Mouse (Mus musculus): ENCODE data around the gene Zfp691. TPM values are rescaled to one million over a fixed set of nuclear protein-coding genes. Genes with fewer than 3 reads are reported as not detected.

Gene Zfp691
- total and polyA plus RNA-seq, 3 experiments = 6.7 to 9.9 TPM; not detected in 1

GRCm38 (mm10) chr4:119165916-119166315 is 8.1 kb downstream of the Zfp691 start:
- Histone ChIP-seq H3K27ac (ENCODE audit: control insufficient read depth, low read depth, low read length) (peak overlapping the region; percentile 31), H3K9me3 (replicated peaks; ENCODE audit: insufficient read depth, low read length) (no peaks in the 10 kb centered on the region), H3K4me3 (ENCODE audit: control insufficient read depth in 1 of 2, insufficient read depth in 1 of 2, low read depth in 2 of 2, low read length in 2 of 2) (peak overlapping the region; percentile 13 to 41; a peak in 3 of 4 replicates), H3K36me3 (ENCODE audit: control insufficient read depth in 1 of 2, insufficient read depth in 2 of 2, low read length in 2 of 2) (peaks cover 0 to 15% of the 10 kb centered on the region in 2 experiments; a peak in 2 of 4 replicates), H3K27me3 (ENCODE audit: control insufficient read depth in 1 of 2, insufficient read depth in 2 of 2, low read length in 2 of 2) (no peaks in the 10 kb centered on the region), H3K4me1 (ENCODE audit: control insufficient read depth in 1 of 2, insufficient read depth in 2 of 2, low read length in 2 of 2) (peaks cover 3 to 13% of the 10 kb centered on the region in 2 experiments; a peak in 3 of 4 replicates), H3K9ac (ENCODE audit: control insufficient read depth, low read depth, low read length, poor library complexity, severe bottlenecking) (0 out of 2 replicates have a peak overlapping the region, but pooled peaks have one; percentile 16), H3K79me2 (ENCODE audit: control insufficient read depth, insufficient read depth, low read length, poor library complexity) (no peaks in the 10 kb centered on the region)
- TF ChIP-seq POLR2AphosphoS2 (IDR thresholded peaks at IDR 0.05; ENCODE audit: low read length) = no peak
- no peak for TF ChIP-seq ZKSCAN1 (IDR thresholded peaks at IDR 0.05; ENCODE audit: low read depth, low read length)
- peak; percentile 51 for TF ChIP-seq SIN3A (IDR thresholded peaks at IDR 0.05; ENCODE audit: low read length)
- no peak for TF ChIP-seq POLR2A (IDR thresholded peaks at IDR 0.05; ENCODE audit: control insufficient read depth in 1 of 2, insufficient read depth in 1 of 2, low read depth in 1 of 2, low read length in 2 of 2, poor library complexity in 1 of 2)
- TF ChIP-seq MXI1 (IDR thresholded peaks at IDR 0.05; ENCODE audit: low read depth, low read length) = no peak
- TF ChIP-seq MAFK (IDR thresholded peaks at IDR 0.05; ENCODE audit: borderline replicate concordance, low read depth, low read length) = no peak
- peak; percentile 66 for TF ChIP-seq GATA1 (IDR thresholded peaks at IDR 0.05; ENCODE audit: low read depth, low read length)
- TF ChIP-seq EP300 (IDR thresholded peaks at IDR 0.05; ENCODE audit: low read depth in 1 of 2, low read length in 2 of 2) = peak; percentile 53 to 67; a peak in 3 of 4 replicates
- 0 out of 2 replicates have a peak, but pooled peaks have one; percentile 23 for TF ChIP-seq ETS1 (IDR thresholded peaks at IDR 0.05; ENCODE audit: low read depth, low read length)
- no peak for TF ChIP-seq BHLHE40 (IDR thresholded peaks at IDR 0.05; ENCODE audit: borderline replicate concordance, low read depth, low read length)
- TF ChIP-seq MAX (IDR thresholded peaks at IDR 0.05; ENCODE audit: low read length) = no peak
- no peak for TF ChIP-seq CHD2 (IDR thresholded peaks at IDR 0.05; ENCODE audit: low read length)
- TF ChIP-seq TBP (IDR thresholded peaks at IDR 0.05; ENCODE audit: low read depth, low read length) = no peak
- no peak for TF ChIP-seq MYC (IDR thresholded peaks at IDR 0.05; ENCODE audit: low read depth, low read length)
- no peak for TF ChIP-seq MYB (IDR thresholded peaks at IDR 0.05; ENCODE audit: low read depth, low read length)
- no peak for TF ChIP-seq MEF2A (IDR thresholded peaks at IDR 0.05; ENCODE audit: extremely low read depth, insufficient replicate concordance, low read depth, low read length, poor library complexity, severe bottlenecking)
- TF ChIP-seq POLR2AphosphoS5 (IDR thresholded peaks at IDR 0.05; ENCODE audit: borderline replicate concordance, low read depth, low read length) = no peak
- peak; percentile 62 for TF ChIP-seq TCF12 (IDR thresholded peaks at IDR 0.05; ENCODE audit: low read depth, low read length)
- no peak for TF ChIP-seq ZC3H11A (IDR thresholded peaks at IDR 0.05; ENCODE audit: low read depth, low read length)
- no peak; the same call in 1 of the 2 replicates for TF ChIP-seq ELF1 (IDR thresholded peaks at IDR 0.05; ENCODE audit: low read depth, low read length)
- TF ChIP-seq UBTF (IDR thresholded peaks at IDR 0.05; ENCODE audit: borderline replicate concordance, insufficient read depth, low read depth, low read length) = no peak
- no peak for TF ChIP-seq USF2 (IDR thresholded peaks at IDR 0.05; ENCODE audit: borderline replicate concordance in 1 of 2, insufficient read depth in 1 of 2, low read depth in 1 of 2, low read length in 2 of 2)
- no peak for TF ChIP-seq SMC3 (IDR thresholded peaks at IDR 0.05; ENCODE audit: low read depth, low read length)
- no peak for TF ChIP-seq RCOR1 (IDR thresholded peaks at IDR 0.05; ENCODE audit: low read depth, low read length)
- TF ChIP-seq NELFE (IDR thresholded peaks at IDR 0.05; ENCODE audit: low read depth, low read length) = no peak
- TF ChIP-seq JUND (IDR thresholded peaks at IDR 0.05; ENCODE audit: low read depth, low read length) = no peak
- peak; percentile 81 for TF ChIP-seq ZNF384 (IDR thresholded peaks at IDR 0.05; ENCODE audit: low read depth, low read length)
- TF ChIP-seq E2F4 (IDR thresholded peaks at IDR 0.05; ENCODE audit: borderline replicate concordance, low read depth, low read length) = no peak
- TF ChIP-seq TAL1 (IDR thresholded peaks at IDR 0.05; ENCODE audit: low read length) = peak; percentile 77
- TF ChIP-seq MAZ (IDR thresholded peaks at IDR 0.05; ENCODE audit: low read depth, low read length) = no peak
- no peak for TF ChIP-seq HCFC1 (IDR thresholded peaks at IDR 0.05; ENCODE audit: low read depth, low read length)
- peak; percentile 76 for DNase-seq (ENCODE audit: low read depth, low spot score)
